Mouse (Mus musculus) testis, adult 2 months (tissue): ENCODE measurements at regions not wholly inside any gene's neighbourhood (a gene's known extent, or its start where the extent isn't known, plus 50 kb on each side); places are given as distances from the start of the nearest gene placed in this dataset.

ENCODE experiments used
- CTCF ChIP-seq: fragments of 200-500 bp; IDR thresholded peaks from 2 replicates; pipeline ENCODE4 v1.5.1; 2012; ENCODE audit warnings: low read depth, mild to moderate bottlenecking, inconsistent platforms, low read length, moderate library complexity; ENCODE audit not compliant: control insufficient read depth, insufficient read depth, insufficient replicate concordance
- POLR2A ChIP-seq: fragments of 200-500 bp; IDR thresholded peaks from 2 replicates; pipeline ENCODE4 v1.6.1; 2012; ENCODE audit warnings: low read depth, mild to moderate bottlenecking, inconsistent platforms, low read length, moderate library complexity; ENCODE audit not compliant: control insufficient read depth

GRCm38 (mm10) chr8:92014704-92015103 is 212.8 kb upstream of the Irx3 start:
- TF ChIP-seq CTCF: no peak
- TF ChIP-seq POLR2A: no peak
